Mouse (Mus musculus): ENCODE results near the gene Stam.

GRCm38 (mm10) chr2:14073008-14073361 is 913 bp upstream of the Stam start:
- no peak for TF ChIP-seq POLR2A (IDR thresholded peaks at IDR 0.05; ENCODE audit: borderline replicate concordance, control insufficient read depth, low read depth, low read length)
- no peak for TF ChIP-seq CTCF (IDR thresholded peaks at IDR 0.05; ENCODE audit: control insufficient read depth, insufficient read depth, low read length)
